Mouse (Mus musculus): ENCODE measurements around the gene Cecr2. TPM values are rescaled to one million over a fixed set of nuclear protein-coding genes. Genes with fewer than 3 reads are reported as not detected.

Cecr2 gene
- 22.7 and 24.9 TPM in 2 replicates for total RNA-seq (2014; fragmentation: Nextera tagmentation)
- total RNA-seq (2017), result 1.9 and 2.5 TPM in 2 replicates
- polyA plus RNA-seq (2012), result 6.2 and 6.4 TPM in 2 replicates

DNA sequence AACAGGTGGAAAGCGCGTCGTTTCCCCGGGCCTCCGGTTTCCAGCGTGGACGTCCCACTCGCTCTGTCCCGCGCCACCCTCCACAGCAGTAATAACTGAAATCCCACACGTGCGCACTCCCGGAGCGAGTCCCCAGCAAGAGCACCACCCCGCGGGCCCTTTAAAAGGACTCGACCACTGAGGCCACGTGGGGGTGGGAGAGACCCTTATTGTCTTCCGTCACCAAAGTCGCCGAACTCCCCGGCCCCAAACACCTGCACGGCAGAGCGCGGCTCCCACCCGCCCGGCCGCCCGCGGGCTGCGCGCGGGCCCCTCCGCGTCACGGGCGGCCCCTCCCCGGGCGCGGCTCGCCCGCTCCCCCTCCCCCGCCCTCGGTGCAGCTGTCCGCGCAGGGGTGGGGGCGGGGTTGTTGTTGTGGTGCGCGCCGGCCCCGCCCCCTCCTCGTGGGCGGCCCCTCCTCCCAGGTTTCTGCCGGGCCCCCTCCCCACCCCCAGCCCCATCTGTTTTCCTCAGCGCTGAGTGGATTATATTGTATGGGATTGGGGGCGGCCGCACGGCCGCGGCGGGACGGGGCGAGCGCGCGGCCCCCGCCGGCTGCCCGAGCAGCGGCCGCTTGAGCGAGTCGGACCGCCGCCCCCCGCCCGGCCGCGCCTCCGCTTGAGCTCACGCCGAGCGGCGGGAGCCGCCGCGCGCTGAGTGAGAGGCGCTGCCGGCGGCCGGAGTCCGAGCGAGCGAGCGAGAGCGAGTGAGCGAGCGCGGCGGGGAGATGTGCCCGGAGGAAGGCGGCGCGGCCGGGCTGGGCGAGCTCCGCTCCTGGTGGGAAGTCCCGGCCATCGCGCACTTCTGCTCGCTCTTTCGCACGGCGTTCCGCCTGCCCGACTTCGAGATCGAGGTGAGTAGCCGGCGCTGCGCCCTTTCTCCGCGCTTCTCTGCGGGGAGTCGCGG lies at the start of gene Cecr2:
Cecr2 (plus strand) TSS at position 554 of the 945 bp plus-strand sequence.
- peaks cover 13% of the 10 kb centered on the region for H3K4me1 ChIP-seq (ENCODE audit: insufficient read depth, low read depth, low read length)
- H3K27me3 ChIP-seq (ENCODE audit: insufficient read depth, low read length), result peaks cover 36% of the 10 kb centered on the region
- peak; percentile 26 for DNase-seq (ENCODE audit: low spot score)
- H3K36me3 ChIP-seq (replicated peaks), result no peaks in the 10 kb centered on the region
- ATAC-seq (ENCODE audit: extremely low read depth, insufficient number of reproducible peaks, low FRiP score, poor library complexity, severe bottlenecking), result 0 out of 2 replicates have a peak, but pooled peaks have one; percentile 40
- H3K4me3 ChIP-seq (ENCODE audit: low read depth, low read length), result peak within 1 kb of the TSS; percentile 75
- H3K9me3 ChIP-seq (replicated peaks), result peaks cover 10% of the 10 kb centered on the region
- TF ChIP-seq TAL1 (conservative IDR thresholded peaks at IDR 0.05; ENCODE audit: low read depth, low read length), result no peak
- TF ChIP-seq POLR2AphosphoS5 (IDR thresholded peaks at IDR 0.05; ENCODE audit: insufficient replicate concordance, low read depth, low read length), result no peak
- TF ChIP-seq CTCF (IDR thresholded peaks at IDR 0.05; ENCODE audit: low read depth, low read length), result no peak
- no peak for TF ChIP-seq GATA1 (IDR thresholded peaks at IDR 0.05; ENCODE audit: borderline replicate concordance, low read length)
- no peak for TF ChIP-seq GATA2 (IDR thresholded peaks at IDR 0.05; ENCODE audit: borderline replicate concordance, low read depth, low read length)

GRCm38 (mm10) chr6:120617586-120617985 lies 48.6 kb upstream of the Cecr2 start:
- Histone ChIP-seq H3K4me3 (ENCODE audit: low read depth, low read length) (no peak overlapping the region), H3K27me3 (ENCODE audit: insufficient read depth, low read length) (peaks cover 16% of the 10 kb centered on the region), H3K4me1 (ENCODE audit: insufficient read depth, low read depth, low read length) (peaks cover 4% of the 10 kb centered on the region; the same call in 1 of the 2 replicates), H3K9me3 (replicated peaks) (no peaks in the 10 kb centered on the region), H3K36me3 (replicated peaks) (no peaks in the 10 kb centered on the region)
- DNase-seq (ENCODE audit: low spot score) (no peak), ATAC-seq (ENCODE audit: extremely low read depth, insufficient number of reproducible peaks, low FRiP score, poor library complexity, severe bottlenecking) (no peak)
- no peak for TF ChIP-seq GATA2 (IDR thresholded peaks at IDR 0.05; ENCODE audit: borderline replicate concordance, low read depth, low read length)
- no peak for TF ChIP-seq TAL1 (conservative IDR thresholded peaks at IDR 0.05; ENCODE audit: low read depth, low read length)

GRCm38 (mm10) chr6:120618518-120619402 lies 47.4 kb upstream of the Cecr2 start:
- ATAC-seq (ENCODE audit: extremely low read depth, insufficient number of reproducible peaks, low FRiP score, poor library complexity, severe bottlenecking) (no peak), DNase-seq (ENCODE audit: low spot score) (no peak)
- Histone ChIP-seq H3K4me1 (ENCODE audit: insufficient read depth, low read depth, low read length) (peaks cover 4% of the 10 kb centered on the region; the same call in 1 of the 2 replicates), H3K36me3 (replicated peaks) (no peaks in the 10 kb centered on the region), H3K4me3 (ENCODE audit: low read depth, low read length) (no peak overlapping the region), H3K27me3 (ENCODE audit: insufficient read depth, low read length) (peaks cover 10% of the 10 kb centered on the region; the same call in 1 of the 2 replicates), H3K9me3 (replicated peaks) (no peaks in the 10 kb centered on the region)
- TF ChIP-seq TAL1 (conservative IDR thresholded peaks at IDR 0.05; ENCODE audit: low read depth, low read length), result no peak
- TF ChIP-seq GATA2 (IDR thresholded peaks at IDR 0.05; ENCODE audit: borderline replicate concordance, low read depth, low read length), result no peak
- TF ChIP-seq GATA1 (IDR thresholded peaks at IDR 0.05; ENCODE audit: borderline replicate concordance, low read length), result no peak
- TF ChIP-seq CTCF (IDR thresholded peaks at IDR 0.05; ENCODE audit: low read depth, low read length), result no peak
- TF ChIP-seq POLR2AphosphoS5 (IDR thresholded peaks at IDR 0.05; ENCODE audit: insufficient replicate concordance, low read depth, low read length), result no peak

DNA sequence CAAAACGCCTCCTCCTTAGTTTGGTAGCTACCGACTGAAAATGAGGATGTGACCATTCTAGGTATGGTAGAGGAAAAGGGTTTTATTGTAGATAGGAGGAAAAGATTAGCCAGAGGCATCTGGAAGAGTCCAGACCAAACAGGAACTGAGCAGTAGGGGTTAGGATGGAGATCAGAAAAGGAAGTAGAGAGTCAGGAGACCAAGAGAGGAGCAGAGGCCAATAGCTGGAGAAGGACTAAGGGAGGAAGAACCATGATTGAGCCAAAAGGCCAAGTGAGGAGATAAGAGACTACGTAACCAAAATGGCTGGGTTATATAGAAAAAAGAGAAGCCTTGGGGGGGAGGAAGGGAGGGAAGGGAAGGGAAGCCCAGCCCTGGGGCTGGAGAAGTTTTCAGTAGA lies 46.0 kb upstream of the Cecr2 start:
- no peaks in the 10 kb centered on the region for H3K36me3 ChIP-seq (replicated peaks)
- ATAC-seq (ENCODE audit: extremely low read depth, insufficient number of reproducible peaks, low FRiP score, poor library complexity, severe bottlenecking) (no peak), DNase-seq (ENCODE audit: low spot score) (no peak)
- H3K9me3 ChIP-seq (replicated peaks), result no peaks in the 10 kb centered on the region
- TF ChIP-seq GATA2 (IDR thresholded peaks at IDR 0.05; ENCODE audit: borderline replicate concordance, low read depth, low read length), result no peak
- TF ChIP-seq GATA1 (IDR thresholded peaks at IDR 0.05; ENCODE audit: borderline replicate concordance, low read length), result no peak
- no peak for TF ChIP-seq CTCF (IDR thresholded peaks at IDR 0.05; ENCODE audit: low read depth, low read length)
- TF ChIP-seq POLR2AphosphoS5 (IDR thresholded peaks at IDR 0.05; ENCODE audit: insufficient replicate concordance, low read depth, low read length), result no peak
- no peak for TF ChIP-seq TAL1 (conservative IDR thresholded peaks at IDR 0.05; ENCODE audit: low read depth, low read length)
- H3K27me3 ChIP-seq (ENCODE audit: insufficient read depth, low read length), result peaks cover 6% of the 10 kb centered on the region; the same call in 1 of the 2 replicates
- H3K4me3 ChIP-seq (ENCODE audit: low read depth, low read length), result no peak overlapping the region
- H3K4me1 ChIP-seq (ENCODE audit: insufficient read depth, low read depth, low read length), result peaks cover 7% of the 10 kb centered on the region; the same call in 1 of the 2 replicates

DNA sequence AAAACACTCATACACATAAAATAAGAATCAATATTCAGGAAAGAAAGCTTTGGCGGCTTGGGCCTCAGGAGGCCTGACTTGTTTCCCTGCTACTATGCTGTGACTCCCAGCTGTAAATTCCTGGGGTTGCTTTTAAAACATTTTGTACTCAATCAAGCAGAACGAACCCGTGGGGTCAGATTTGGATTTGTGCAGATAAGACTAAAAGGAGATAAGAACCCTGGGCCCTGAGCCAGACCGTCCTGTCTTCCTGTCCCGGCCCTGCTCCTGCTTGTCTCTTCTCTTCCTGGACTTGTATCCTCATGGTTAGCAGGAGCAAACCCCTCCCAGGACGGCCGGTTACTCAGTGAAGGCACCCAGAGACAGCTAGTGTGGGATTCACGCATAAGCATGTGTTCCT lies 41.1 kb upstream of the Cecr2 start:
- no peak overlapping the region for H3K4me3 ChIP-seq (ENCODE audit: low read depth, low read length)
- H3K4me1 ChIP-seq (ENCODE audit: insufficient read depth, low read depth, low read length), result peaks cover 4% of the 10 kb centered on the region; the same call in 1 of the 2 replicates
- no peaks in the 10 kb centered on the region for H3K9me3 ChIP-seq (replicated peaks)
- ATAC-seq (ENCODE audit: extremely low read depth, insufficient number of reproducible peaks, low FRiP score, poor library complexity, severe bottlenecking) (no peak), DNase-seq (ENCODE audit: low spot score) (no peak)
- TF ChIP-seq GATA1 (IDR thresholded peaks at IDR 0.05; ENCODE audit: borderline replicate concordance, low read length) (no peak), TAL1 (conservative IDR thresholded peaks at IDR 0.05; ENCODE audit: low read depth, low read length) (no peak), GATA2 (IDR thresholded peaks at IDR 0.05; ENCODE audit: borderline replicate concordance, low read depth, low read length) (no peak)
- no peaks in the 10 kb centered on the region for H3K36me3 ChIP-seq (replicated peaks)
- H3K27me3 ChIP-seq (ENCODE audit: insufficient read depth, low read length), result peaks cover 12% of the 10 kb centered on the region; the same call in 1 of the 2 replicates

DNA sequence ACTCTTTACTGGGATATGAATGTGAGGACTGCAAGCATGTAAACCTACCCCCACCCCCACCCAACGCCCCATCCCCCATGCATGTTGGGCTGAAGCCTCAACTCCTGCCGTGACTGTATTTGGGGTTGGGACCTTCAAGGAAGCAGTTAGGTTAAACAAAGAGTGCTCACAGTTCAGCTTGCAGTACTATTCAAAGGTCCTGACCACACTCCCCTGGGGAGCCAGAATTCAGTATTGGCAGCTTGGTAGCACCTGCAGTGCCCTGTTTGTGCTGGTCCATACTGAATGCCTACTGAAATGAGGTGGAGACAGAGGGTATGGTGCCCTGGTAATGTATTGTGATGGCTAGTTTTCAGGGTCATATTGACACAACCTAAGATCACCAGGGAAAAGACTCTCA lies 39.1 kb upstream of the Cecr2 start:
- H3K4me3 ChIP-seq (ENCODE audit: low read depth, low read length), result no peak overlapping the region
- peaks cover 22% of the 10 kb centered on the region for H3K27me3 ChIP-seq (ENCODE audit: insufficient read depth, low read length)
- H3K36me3 ChIP-seq (replicated peaks), result no peaks in the 10 kb centered on the region
- TF ChIP-seq CTCF (IDR thresholded peaks at IDR 0.05; ENCODE audit: low read depth, low read length) (no peak), GATA1 (IDR thresholded peaks at IDR 0.05; ENCODE audit: borderline replicate concordance, low read length) (no peak), POLR2AphosphoS5 (IDR thresholded peaks at IDR 0.05; ENCODE audit: insufficient replicate concordance, low read depth, low read length) (no peak), GATA2 (IDR thresholded peaks at IDR 0.05; ENCODE audit: borderline replicate concordance, low read depth, low read length) (no peak), TAL1 (conservative IDR thresholded peaks at IDR 0.05; ENCODE audit: low read depth, low read length) (no peak)
- H3K4me1 ChIP-seq (ENCODE audit: insufficient read depth, low read depth, low read length), result peaks cover 4% of the 10 kb centered on the region; the same call in 1 of the 2 replicates
- no peak for DNase-seq (ENCODE audit: low spot score)
- ATAC-seq (ENCODE audit: extremely low read depth, insufficient number of reproducible peaks, low FRiP score, poor library complexity, severe bottlenecking), result no peak
- no peaks in the 10 kb centered on the region for H3K9me3 ChIP-seq (replicated peaks)
